Mouse (Mus musculus) midbrain, embryonic 16.5 days (tissue): ENCODE results near the gene Dpf2. TPM values are rescaled to one million over a fixed set of nuclear protein-coding genes. Genes with fewer than 3 reads are reported as not detected.
A peak's percentile ranks its signal among the peaks of the same experiment; 100 is the strongest.

Experiments used
- ATAC-seq: fragments of 200-750 bp; cut with Nextera tagmentation; 2 replicates; pipeline ENCODE4 v1.8.0; 2017; ENCODE audit warnings: moderate TSS enrichment
- H3K27ac ChIP-seq: fragments of 300-500 bp; sonication (generic); 2 replicates; pipeline ENCODE4 v1.5.1; 2014; ENCODE audit warnings: mild to moderate bottlenecking, low read length, mixed read lengths
- H3K27me3 ChIP-seq: fragments of 300-500 bp; sonication (generic); 2 replicates; pipeline ENCODE4 v1.6.1; 2014; ENCODE audit warnings: low read depth, low read length, mixed read lengths; ENCODE audit not compliant: control insufficient read depth, insufficient read depth
- H3K36me3 ChIP-seq: fragments of 300-500 bp; sonication (generic); 2 replicates; pipeline ENCODE4 v1.6.1; 2014; ENCODE audit warnings: mild to moderate bottlenecking, low read length, moderate library complexity, mixed read lengths; ENCODE audit not compliant: control insufficient read depth, insufficient read depth
- H3K4me1 ChIP-seq: fragments of 300-500 bp; sonication (generic); 2 replicates; pipeline ENCODE4 v1.6.1; 2014; ENCODE audit warnings: mild to moderate bottlenecking, low read length, mixed read lengths; ENCODE audit not compliant: control insufficient read depth, insufficient read depth
- H3K4me2 ChIP-seq: fragments of 300-500 bp; sonication (generic); 2 replicates; pipeline ENCODE4 v1.6.1; 2014; ENCODE audit warnings: mild to moderate bottlenecking, low read length, mixed read lengths
- H3K4me3 ChIP-seq: fragments of 300-500 bp; sonication (generic); 2 replicates; pipeline ENCODE4 v1.5.1; 2014; ENCODE audit warnings: low read depth, mild to moderate bottlenecking, low read length, moderate library complexity, mixed read lengths
- H3K9ac ChIP-seq: fragments of 300-500 bp; sonication (generic); 2 replicates; pipeline ENCODE4 v1.6.1; 2014; ENCODE audit warnings: low read depth, low read length, mixed read lengths
- H3K9me3 ChIP-seq: fragments of 300-500 bp; sonication (generic); replicated peaks from 2 replicates; pipeline ENCODE4 v1.6.1; 2014; ENCODE audit warnings: mild to moderate bottlenecking, low read length, mixed read lengths; ENCODE audit not compliant: control insufficient read depth, poor library complexity, severe bottlenecking
- WGBS: fragments of 180-500 bp; shearing (Covaris S2); extraction: QIAGEN DNeasy Blood & Tissue Kit; methylation state at CpG from one replicate; pipeline ENCODE4 v1.1.7; 2014; 5-methylcytosine and 5-hydroxymethylcytosine counted together
- polyA plus RNA-seq: library from polyadenylated mRNA; unstranded; fragments of >200 nt; fragmentation: Nextera tagmentation; extraction: Ambion mirVana; gene quantifications from 2 replicates; pipeline ENCODE4 v1.2.1, GENCODE M21; 2015

The Dpf2 gene
- polyA plus RNA-seq, 1 experiment from 2014 or later, result 105 TPM

GRCm38 (mm10) chr19:5928104-5928503 lies 15.3 kb upstream of the Dpf2 start:
- H3K4me1 ChIP-seq, result peaks cover 13% of the 10 kb centered on the region
- H3K9me3 ChIP-seq, result no peaks in the 10 kb centered on the region
- no peak overlapping the region for H3K4me2 ChIP-seq
- whole genome bisulfite sequencing, result 84% methylated on average over 6 of the region's 6 CpGs
- H3K4me3 ChIP-seq, result no peak overlapping the region
- no peaks in the 10 kb centered on the region for H3K36me3 ChIP-seq
- H3K27me3 ChIP-seq, result no peaks in the 10 kb centered on the region
- no peak overlapping the region for H3K9ac ChIP-seq
- H3K27ac ChIP-seq, result no peak overlapping the region
- no peak for ATAC-seq

- WGBS, result 80% methylated on average over 8 of the region's 8 CpGs
- Histone ChIP-seq H3K4me1 (peaks cover 13% of the 10 kb centered on the region), H3K4me2 (no peak overlapping the region), H3K36me3 (no peaks in the 10 kb centered on the region), H3K27ac (no peak overlapping the region), H3K9ac (no peak overlapping the region), H3K27me3 (no peaks in the 10 kb centered on the region), H3K9me3 (no peaks in the 10 kb centered on the region), H3K4me3 (no peak overlapping the region)
- no peak for ATAC-seq
These were observed 14.7 kb upstream of the Dpf2 start for GRCm38 (mm10) chr19:5927532-5927931.

GRCm38 (mm10) chr19:5927026-5927425 lies 14.2 kb upstream of the Dpf2 start:
- Histone ChIP-seq H3K4me2 (no peak overlapping the region), H3K27me3 (no peaks in the 10 kb centered on the region), H3K9ac (no peak overlapping the region), H3K27ac (no peak overlapping the region), H3K9me3 (no peaks in the 10 kb centered on the region), H3K36me3 (no peaks in the 10 kb centered on the region), H3K4me1 (peaks cover 13% of the 10 kb centered on the region), H3K4me3 (no peak overlapping the region)
- 73% methylated on average over 11 of the region's 11 CpGs for WGBS
- no peak for ATAC-seq

- H3K27ac ChIP-seq, result peak overlapping the region; percentile 69
- H3K4me2 ChIP-seq, result peak overlapping the region; percentile 67
- 27% methylated on average over 11 of the region's 11 CpGs for WGBS
- H3K4me3 ChIP-seq, result peak overlapping the region; percentile 74
- peak overlapping the region; percentile 79 for H3K9ac ChIP-seq
- no peaks in the 10 kb centered on the region for H3K36me3 ChIP-seq
- peaks cover 17% of the 10 kb centered on the region for H3K4me1 ChIP-seq
- H3K9me3 ChIP-seq, result no peaks in the 10 kb centered on the region
- ATAC-seq, result no peak
- no peaks in the 10 kb centered on the region for H3K27me3 ChIP-seq
These were observed 12.6 kb upstream of the Dpf2 start for GRCm38 (mm10) chr19:5925311-5925855.

GRCm38 (mm10) chr19:5924713-5925093 lies 11.9 kb upstream of the Dpf2 start, which contains the start of gene Cdc42ep2:
Cdc42ep2 (minus strand) TSS chr19:5924816.
- no peaks in the 10 kb centered on the region for H3K36me3 ChIP-seq

GRCm38 (mm10) chr19:5923990-5924712 lies 11.3 kb upstream of the Dpf2 start:
- H3K27ac ChIP-seq, result peak overlapping the region; percentile 69
- H3K4me1 ChIP-seq, result peaks cover 17% of the 10 kb centered on the region
- H3K4me2 ChIP-seq, result peak overlapping the region; percentile 67
- WGBS, result under 1% methylated on average over 38 of the region's 38 CpGs
- peak overlapping the region; percentile 74 for H3K4me3 ChIP-seq
- peak overlapping the region; percentile 79 for H3K9ac ChIP-seq
- H3K9me3 ChIP-seq, result no peaks in the 10 kb centered on the region
- H3K36me3 ChIP-seq, result no peaks in the 10 kb centered on the region
- no peaks in the 10 kb centered on the region for H3K27me3 ChIP-seq
- peak; percentile 89 for ATAC-seq

More at GRCm38 (mm10) chr19:5924713-5925093, 11.9 kb upstream of the Dpf2 start, which contains the start of gene Cdc42ep2:
- Histone ChIP-seq H3K4me1 (peaks cover 17% of the 10 kb centered on the region), H3K4me2 (peak within 1 kb of the TSS; percentile 67), H3K4me3 (peak within 1 kb of the TSS; percentile 74), H3K27ac (peak within 1 kb of the TSS; percentile 69), H3K27me3 (no peaks in the 10 kb centered on the region), H3K9me3 (no peaks in the 10 kb centered on the region), H3K9ac (peak within 1 kb of the TSS; percentile 79)
- WGBS, result under 1% methylated on average over 18 of the region's 18 CpGs
- peak; percentile 95 for ATAC-seq

- Histone ChIP-seq H3K27ac (no peak overlapping the region), H3K9me3 (no peaks in the 10 kb centered on the region), H3K9ac (no peak overlapping the region), H3K27me3 (no peaks in the 10 kb centered on the region), H3K4me3 (no peak overlapping the region), H3K36me3 (peaks cover 7% of the 10 kb centered on the region), H3K4me1 (peaks cover 17% of the 10 kb centered on the region), H3K4me2 (no peak overlapping the region)
- ATAC-seq, result no peak
- 93% methylated on average over 3 of the region's 3 CpGs for WGBS
These were observed 10.2 kb upstream of the Dpf2 start for GRCm38 (mm10) chr19:5922963-5923362.

GRCm38 (mm10) chr19:5922119-5922942 lies 9.5 kb upstream of the Dpf2 start:
- peak overlapping the region; percentile 35; the same call in 1 of the 2 replicates for H3K4me2 ChIP-seq
- WGBS, result 77% methylated on average over 15 of the region's 15 CpGs
- ATAC-seq, result no peak

More at GRCm38 (mm10) chr19:5922119-5922942, 9.5 kb upstream of the Dpf2 start:
- H3K27me3 ChIP-seq, result no peaks in the 10 kb centered on the region
- no peaks in the 10 kb centered on the region for H3K9me3 ChIP-seq
- no peak overlapping the region for H3K9ac ChIP-seq
- no peak overlapping the region for H3K4me3 ChIP-seq
- peaks cover 17% of the 10 kb centered on the region for H3K4me1 ChIP-seq
- peaks cover 8% of the 10 kb centered on the region for H3K36me3 ChIP-seq
- no peak overlapping the region for H3K27ac ChIP-seq
